Mouse (Mus musculus): Measurements from ENCODE around the gene Olfr1310.
"Not testable (repeated sequence)": the region's sequence is repeated elsewhere in the genome, so short reads cannot be mapped to it uniquely, and the experiment has no call there.

The Olfr1310 gene

GRCm38 (mm10) chr2:112012608-112013007 lies at the start of gene Olfr1310:
Gene Olfr1310 (minus strand): TSS chr2:112012708.
- DNase-seq (ENCODE audit: low read depth, low spot score): no peak

- no peak for DNase-seq (ENCODE audit: low read depth, low spot score)
Observed at GRCm38 (mm10) chr2:112050138-112050537, 37.6 kb upstream of the Olfr1310 start, which contains the start of gene Olfr1312. Gene Olfr1312 (minus strand): TSS chr2:112050238.

GRCm38 (mm10) chr2:112026971-112027370 lies 14.5 kb upstream of the Olfr1310 start:
- not testable (repeated sequence) for DNase-seq (ENCODE audit: low read depth, low spot score)

GRCm38 (mm10) chr2:112024312-112024711 lies 11.8 kb upstream of the Olfr1310 start, which contains the start of gene Olfr1311:
Gene Olfr1311 (minus strand): TSS chr2:112024412.
- no peak for DNase-seq (ENCODE audit: low read depth, low spot score)

- DNase-seq (ENCODE audit: low read depth, low spot score): no peak
Observed at GRCm38 (mm10) chr2:112014900-112015299, 2.4 kb upstream of the Olfr1310 start.

- no peak for DNase-seq (ENCODE audit: low read depth, low spot score)
Observed at GRCm38 (mm10) chr2:111990181-111990580, 22.3 kb downstream of the Olfr1310 start, which contains the start of gene Olfr1309. Gene Olfr1309 (minus strand): TSS chr2:111990281.

GRCm38 (mm10) chr2:111964844-111965243 lies 47.7 kb downstream of the Olfr1310 start, which contains the start of gene Olfr1308:
Gene Olfr1308 (minus strand): TSS chr2:111964944.
- no peak for DNase-seq (ENCODE audit: low read depth, low spot score)

All from c-Kit-negative CD71-positive TER-119-positive erythroid progenitor cells, embryonic 14.5 days (primary cell).